Mouse (Mus musculus) spleen, postnatal 10 days (tissue): ENCODE results near the gene Timeless.

Experiments used
- DNase-seq, 2 experiments: peaks; one replicate each; pipeline ENCODE4 v3.0.0; 2021 to 2022; ENCODE audit warnings: low spot score in 2 of 2

Timeless gene

DNA sequence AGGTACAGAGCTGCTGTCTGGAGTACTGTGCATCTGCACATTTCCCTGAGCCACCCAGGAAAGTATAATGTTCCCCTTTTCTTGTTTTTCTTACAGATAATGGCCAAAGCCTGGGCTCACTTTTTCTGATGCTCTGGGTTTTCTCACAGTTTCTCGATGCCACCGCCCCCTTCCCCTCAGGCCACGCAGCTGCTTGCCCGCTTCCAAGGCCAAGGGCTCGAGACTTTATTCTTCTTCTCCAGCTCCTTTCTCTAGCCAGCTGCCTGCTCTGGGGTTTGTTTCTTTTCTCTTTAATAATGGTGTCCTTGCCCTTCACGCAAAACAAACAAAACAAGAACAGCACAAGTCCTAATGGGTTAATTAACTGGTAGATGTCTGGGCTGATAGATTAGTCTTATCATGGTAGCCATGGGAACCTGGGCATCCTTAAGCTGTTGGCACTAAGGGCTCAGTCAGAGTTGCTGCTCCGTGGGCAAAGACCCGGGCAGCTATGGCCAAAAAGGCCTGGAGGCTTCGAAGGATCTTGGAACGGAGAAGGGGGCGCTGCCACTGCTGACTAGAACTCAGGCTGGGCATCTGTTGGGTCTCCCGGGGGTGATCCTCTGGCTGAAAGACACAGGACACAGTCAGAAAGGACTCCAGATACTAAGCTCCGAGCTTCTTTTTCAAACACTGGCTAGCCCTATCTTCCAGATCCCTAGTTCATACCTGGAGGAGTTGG, 64.7 kb downstream of the Timeless start:
- DNase-seq, result no peak

DNA sequence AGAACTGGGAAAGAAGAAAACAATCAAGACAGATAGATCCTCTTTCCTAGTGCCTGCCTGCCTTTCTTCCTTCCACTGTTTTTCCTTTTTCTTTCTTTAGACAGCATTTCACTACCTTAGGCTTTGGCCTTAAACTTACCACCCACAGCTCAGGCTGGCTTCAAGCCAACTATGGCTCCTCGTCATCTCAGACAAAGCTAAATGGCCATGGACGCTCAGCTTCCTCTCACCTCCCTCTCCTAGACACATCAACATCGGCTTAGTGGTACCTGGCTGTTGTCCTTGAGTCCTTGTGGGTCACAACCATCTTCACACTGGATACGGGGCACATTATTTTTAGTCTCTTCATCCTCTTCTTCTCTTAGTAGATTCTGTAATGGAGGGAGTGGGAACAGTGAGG, 65.4 kb downstream of the Timeless start:
- no peak for DNase-seq

DNA sequence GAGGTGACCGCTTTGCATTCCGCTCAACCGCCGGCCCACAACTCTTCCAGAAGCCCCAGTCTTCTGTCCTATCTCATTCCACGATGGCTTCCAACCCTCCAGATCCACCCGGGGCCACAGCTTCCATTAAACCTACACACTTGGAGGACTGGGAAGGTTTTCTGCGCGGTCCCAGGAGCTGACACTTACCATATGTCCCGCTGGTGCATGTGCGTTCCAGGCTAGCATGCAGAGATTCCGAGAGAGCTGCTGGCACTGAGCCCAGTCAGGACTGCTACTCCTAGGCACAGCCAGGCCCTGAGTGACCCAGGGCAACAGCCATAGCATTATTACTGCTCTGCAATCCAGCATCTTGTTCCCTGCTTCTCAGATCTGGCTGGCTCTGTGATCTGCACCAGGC, 65.8 kb downstream of the Timeless start:
- DNase-seq, result no peak

- DNase-seq, result no peak
These were observed 66.4 kb downstream of the Timeless start for GRCm38 (mm10) chr10:128298243-128298642.

DNA sequence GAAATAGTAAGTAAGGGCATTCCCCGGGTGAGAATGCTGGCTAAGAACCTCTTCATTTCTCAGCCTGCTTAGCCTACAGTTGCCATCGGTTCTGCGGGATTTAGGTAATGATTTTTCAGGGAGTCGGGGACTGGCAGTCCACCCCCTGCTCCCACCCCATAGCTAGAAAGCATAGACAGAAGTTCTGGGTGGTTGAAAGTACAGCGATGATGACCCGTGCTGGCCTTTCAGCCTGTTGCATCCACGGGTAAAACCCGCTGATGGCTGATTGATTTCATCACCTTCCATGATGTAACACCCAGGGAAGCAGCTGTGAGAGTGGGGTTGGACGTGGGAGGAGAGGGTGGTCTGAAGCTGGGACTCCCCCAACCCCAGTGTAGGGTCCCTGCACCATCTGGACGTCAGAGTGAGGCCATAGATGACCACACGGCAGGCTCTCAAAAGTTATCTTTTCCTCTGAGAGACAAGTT, 66.9 kb downstream of the Timeless start, which contains the start of gene Il23a:
TSS of gene Il23a (minus strand) at position 51 of the 470 bp plus-strand sequence.
- no peak for DNase-seq

GRCm38 (mm10) chr10:128302357-128302756, 70.5 kb downstream of the Timeless start:
- no peak for DNase-seq
